Mouse (Mus musculus): Measurements from ENCODE around the gene Dusp1.

DNA sequence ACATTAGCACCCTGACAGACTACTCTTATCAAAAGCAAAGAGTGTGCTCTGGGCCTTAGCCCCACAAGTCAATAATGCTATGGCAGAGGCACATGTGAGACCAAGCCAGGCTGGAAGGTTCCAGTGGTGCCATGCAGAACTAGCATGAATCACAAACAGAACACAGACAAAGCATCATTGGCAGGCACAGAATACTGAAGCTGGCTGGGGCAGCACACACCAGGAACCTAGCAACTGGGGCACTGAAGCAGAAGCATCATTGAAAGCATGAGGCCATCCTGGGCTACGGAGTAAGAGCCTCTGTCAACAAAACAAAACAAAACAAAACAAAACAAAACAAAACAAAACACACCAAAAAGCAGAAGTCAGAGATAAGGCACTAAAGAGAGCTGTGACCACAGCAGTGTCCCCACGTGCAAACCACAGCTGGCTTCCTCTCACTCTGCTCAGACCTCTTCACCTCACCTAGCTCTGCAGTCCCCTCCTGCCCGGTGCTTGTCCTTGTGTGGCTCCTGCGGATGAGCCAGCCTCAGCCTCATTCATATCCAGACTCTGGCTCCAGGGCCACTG is 29.4 kb downstream of the Dusp1 start:
- TF ChIP-seq CTCF (IDR thresholded peaks at IDR 0.05; ENCODE audit: low read depth, low read length) (no peak), POLR2A (IDR thresholded peaks at IDR 0.05; ENCODE audit: borderline replicate concordance, low read depth, low read length) (no peak)

Data from bone marrow macrophage, adult 2 months (primary cell).